Mouse (Mus musculus) intestine, embryonic 16.5 days (tissue): ENCODE measurements around the gene Rtel1. TPM values are rescaled to one million over a fixed set of nuclear protein-coding genes. Genes with fewer than 3 reads are reported as not detected.

Source experiments
- ATAC-seq: fragments of 200-750 bp; cut with Nextera tagmentation; 2 replicates; pipeline ENCODE4 v1.8.0; 2017; ENCODE audit warnings: moderate TSS enrichment, moderate library complexity
- H3K27ac ChIP-seq: fragments of 300-500 bp; sonication (generic); 2 replicates; pipeline ENCODE4 v1.5.1; 2014; ENCODE audit warnings: mild to moderate bottlenecking, low read length
- H3K27me3 ChIP-seq: fragments of 300-500 bp; sonication (generic); replicated peaks from 2 replicates; pipeline ENCODE4 v1.6.1; 2014; ENCODE audit warnings: low read length, control low read depth, mixed read lengths; ENCODE audit not compliant: control insufficient read depth, insufficient read depth
- H3K36me3 ChIP-seq: fragments of 300-500 bp; sonication (generic); 2 replicates; pipeline ENCODE4 v1.6.1; 2014; ENCODE audit warnings: low read length, control low read depth; ENCODE audit not compliant: control insufficient read depth, insufficient read depth
- H3K4me1 ChIP-seq: fragments of 300-500 bp; sonication (generic); 2 replicates; pipeline ENCODE4 v1.6.1; 2014; ENCODE audit warnings: low read length, control low read depth, mixed read lengths; ENCODE audit not compliant: control insufficient read depth, insufficient read depth
- H3K4me2 ChIP-seq: fragments of 300-500 bp; sonication (generic); 2 replicates; pipeline ENCODE4 v1.6.1; 2014; ENCODE audit warnings: low read depth, low read length, control low read depth
- H3K4me3 ChIP-seq: fragments of 300-500 bp; sonication (generic); 2 replicates; pipeline ENCODE4 v1.5.1; 2014; ENCODE audit warnings: mild to moderate bottlenecking, low read length
- H3K9ac ChIP-seq: fragments of 300-500 bp; sonication (generic); 2 replicates; pipeline ENCODE4 v1.6.1; 2014; ENCODE audit warnings: low read depth, low read length
- H3K9me3 ChIP-seq: fragments of 300-500 bp; sonication (generic); 2 replicates; pipeline ENCODE4 v1.6.1; 2016; ENCODE audit warnings: low read length, control low read depth; ENCODE audit not compliant: control insufficient read depth
- WGBS: fragments of 180-500 bp; shearing (Covaris S2); extraction: QIAGEN DNeasy Blood & Tissue Kit; methylation state at CpG from one replicate; pipeline ENCODE4 v1.1.7; 2014; 5-methylcytosine and 5-hydroxymethylcytosine counted together
- polyA plus RNA-seq: library from polyadenylated mRNA; unstranded; fragments of >200 nt; fragmentation: Nextera tagmentation; extraction: Ambion mirVana; gene quantifications from 2 replicates; pipeline ENCODE4 v1.2.1, GENCODE M21; 2015

Gene Rtel1
- 31.0 and 32.0 TPM in 2 replicates for polyA plus RNA-seq

- 5% methylated on average over 40 of the region's 40 CpGs for WGBS
- Histone ChIP-seq H3K4me1 (peaks cover 6% of the 10 kb centered on the region), H3K27me3 (peaks cover 7% of the 10 kb centered on the region), H3K27ac (peak within 1 kb of the TSS; percentile 90), H3K9ac (peak within 1 kb of the TSS; percentile 72), H3K9me3 (no peaks in the 10 kb centered on the region), H3K4me2 (peak within 1 kb of the TSS; percentile 78), H3K4me3 (peak within 1 kb of the TSS; percentile 75), H3K36me3 (peaks cover 3% of the 10 kb centered on the region; the same call in 1 of the 2 replicates)
- peak; percentile 97 for ATAC-seq
These were observed at the start of gene Rtel1 for GRCm38 (mm10) chr2:181319248-181320102. Rtel1 (plus strand) TSS chr2:181319739.

GRCm38 (mm10) chr2:181272092-181272491 lies 47.4 kb upstream of the Rtel1 start:
- 0 out of 2 replicates have a peak, but pooled peaks cover 3% of the 10 kb centered on the region for H3K36me3 ChIP-seq
- H3K27ac ChIP-seq: no peak overlapping the region
- H3K27me3 ChIP-seq: no peaks in the 10 kb centered on the region
- no peaks in the 10 kb centered on the region for H3K4me1 ChIP-seq
- no peak for ATAC-seq
- no peak overlapping the region for H3K9ac ChIP-seq
- H3K4me3 ChIP-seq: no peak overlapping the region
- H3K9me3 ChIP-seq: no peaks in the 10 kb centered on the region
- WGBS: 86% methylated on average over 2 of the region's 2 CpGs
- H3K4me2 ChIP-seq: no peak overlapping the region

GRCm38 (mm10) chr2:181273829-181274228 lies 45.7 kb upstream of the Rtel1 start:
- H3K9ac ChIP-seq: no peak overlapping the region
- no peak overlapping the region for H3K4me2 ChIP-seq
- H3K4me1 ChIP-seq: no peaks in the 10 kb centered on the region
- no peaks in the 10 kb centered on the region for H3K27me3 ChIP-seq
- no peak overlapping the region for H3K4me3 ChIP-seq
- 0 out of 2 replicates have a peak, but pooled peaks cover 3% of the 10 kb centered on the region for H3K36me3 ChIP-seq
- no peaks in the 10 kb centered on the region for H3K9me3 ChIP-seq
- no peak for ATAC-seq
- no peak overlapping the region for H3K27ac ChIP-seq
- WGBS: 89% methylated on average over 2 of the region's 2 CpGs

- H3K4me1 ChIP-seq: no peaks in the 10 kb centered on the region
- H3K4me2 ChIP-seq: no peak overlapping the region
- no peaks in the 10 kb centered on the region for H3K27me3 ChIP-seq
- H3K9ac ChIP-seq: no peak overlapping the region
- H3K27ac ChIP-seq: no peak overlapping the region
- 0 out of 2 replicates have a peak, but pooled peaks cover 3% of the 10 kb centered on the region for H3K36me3 ChIP-seq
- H3K4me3 ChIP-seq: no peak overlapping the region
- no peak for ATAC-seq
- H3K9me3 ChIP-seq: no peaks in the 10 kb centered on the region
- 83% methylated on average over 4 of the region's 4 CpGs for WGBS
These were observed 44.9 kb upstream of the Rtel1 start for GRCm38 (mm10) chr2:181274639-181275038.

- H3K4me1 ChIP-seq: no peaks in the 10 kb centered on the region
- no peak overlapping the region for H3K9ac ChIP-seq
- no peak for ATAC-seq
- H3K36me3 ChIP-seq: peaks cover 3% of the 10 kb centered on the region; the same call in 1 of the 2 replicates
- no peaks in the 10 kb centered on the region for H3K9me3 ChIP-seq
- 50% methylated on average over 1 of the region's 1 CpGs for WGBS
- no peak overlapping the region for H3K4me3 ChIP-seq
- no peak overlapping the region for H3K4me2 ChIP-seq
- H3K27me3 ChIP-seq: no peaks in the 10 kb centered on the region
- H3K27ac ChIP-seq: no peak overlapping the region
These were observed 42.8 kb upstream of the Rtel1 start for GRCm38 (mm10) chr2:181276766-181277165.

GRCm38 (mm10) chr2:181277866-181278265 lies 41.7 kb upstream of the Rtel1 start:
- Histone ChIP-seq H3K4me2 (no peak overlapping the region), H3K27ac (no peak overlapping the region), H3K27me3 (no peaks in the 10 kb centered on the region), H3K4me1 (no peaks in the 10 kb centered on the region), H3K36me3 (peaks cover 3% of the 10 kb centered on the region; the same call in 1 of the 2 replicates), H3K4me3 (no peak overlapping the region), H3K9ac (no peak overlapping the region), H3K9me3 (no peaks in the 10 kb centered on the region)
- WGBS: 76% methylated on average over 3 of the region's 3 CpGs
- no peak for ATAC-seq

GRCm38 (mm10) chr2:181279968-181280367 lies 39.6 kb upstream of the Rtel1 start:
- Histone ChIP-seq H3K9me3 (no peaks in the 10 kb centered on the region), H3K4me3 (no peak overlapping the region), H3K36me3 (peaks cover 5% of the 10 kb centered on the region), H3K4me2 (no peak overlapping the region), H3K9ac (no peak overlapping the region), H3K27ac (no peak overlapping the region), H3K4me1 (no peaks in the 10 kb centered on the region), H3K27me3 (no peaks in the 10 kb centered on the region)
- WGBS: 92% methylated on average over 1 of the region's 1 CpGs
- ATAC-seq: no peak

GRCm38 (mm10) chr2:181286629-181287337 lies 32.8 kb upstream of the Rtel1 start:
- 55% methylated on average over 6 of the region's 6 CpGs for WGBS
- peak overlapping the region; percentile 67 for H3K4me3 ChIP-seq
- H3K9me3 ChIP-seq: no peaks in the 10 kb centered on the region
- peak overlapping the region; percentile 65 for H3K4me2 ChIP-seq
- ATAC-seq: no peak
- H3K4me1 ChIP-seq: peaks cover 14% of the 10 kb centered on the region
- H3K27ac ChIP-seq: peak overlapping the region; percentile 96
- H3K27me3 ChIP-seq: no peaks in the 10 kb centered on the region
- H3K36me3 ChIP-seq: peaks cover 2% of the 10 kb centered on the region; the same call in 1 of the 2 replicates
- peak overlapping the region; percentile 92 for H3K9ac ChIP-seq

GRCm38 (mm10) chr2:181287338-181287957 lies 32.1 kb upstream of the Rtel1 start:
- Histone ChIP-seq H3K9me3 (no peaks in the 10 kb centered on the region), H3K4me3 (peak overlapping the region; percentile 67), H3K4me2 (peak overlapping the region; percentile 65), H3K9ac (peak overlapping the region; percentile 92), H3K27me3 (no peaks in the 10 kb centered on the region), H3K4me1 (peaks cover 14% of the 10 kb centered on the region), H3K36me3 (peaks cover 2% of the 10 kb centered on the region; the same call in 1 of the 2 replicates), H3K27ac (peak overlapping the region; percentile 96)
- ATAC-seq: peak; percentile 91
- WGBS: 0% methylated on average over 25 of the region's 71 CpGs
